Mouse (Mus musculus) mouse embryonic stem cell (cell line): ENCODE measurements around the gene Mmp11.

ENCODE experiments used
- in situ Hi-C, 2 experiments: fragments of 300-500 bp; cut with MboI; formaldehyde crosslinking; loops; 1 replicate in 1 of 2; 3 replicates in 1 of 2; pipeline ENCODE4 v1.14.3; 2019 to 2020; ENCODE audit warnings: low sequenced_read_pairs in 2 of 2, low pct_unique_long_range_greater_than_20kb in 1 of 2, mixed read lengths in 1 of 2; ENCODE audit not compliant: unreplicated experiment in 1 of 2

The Mmp11 gene

DNA sequence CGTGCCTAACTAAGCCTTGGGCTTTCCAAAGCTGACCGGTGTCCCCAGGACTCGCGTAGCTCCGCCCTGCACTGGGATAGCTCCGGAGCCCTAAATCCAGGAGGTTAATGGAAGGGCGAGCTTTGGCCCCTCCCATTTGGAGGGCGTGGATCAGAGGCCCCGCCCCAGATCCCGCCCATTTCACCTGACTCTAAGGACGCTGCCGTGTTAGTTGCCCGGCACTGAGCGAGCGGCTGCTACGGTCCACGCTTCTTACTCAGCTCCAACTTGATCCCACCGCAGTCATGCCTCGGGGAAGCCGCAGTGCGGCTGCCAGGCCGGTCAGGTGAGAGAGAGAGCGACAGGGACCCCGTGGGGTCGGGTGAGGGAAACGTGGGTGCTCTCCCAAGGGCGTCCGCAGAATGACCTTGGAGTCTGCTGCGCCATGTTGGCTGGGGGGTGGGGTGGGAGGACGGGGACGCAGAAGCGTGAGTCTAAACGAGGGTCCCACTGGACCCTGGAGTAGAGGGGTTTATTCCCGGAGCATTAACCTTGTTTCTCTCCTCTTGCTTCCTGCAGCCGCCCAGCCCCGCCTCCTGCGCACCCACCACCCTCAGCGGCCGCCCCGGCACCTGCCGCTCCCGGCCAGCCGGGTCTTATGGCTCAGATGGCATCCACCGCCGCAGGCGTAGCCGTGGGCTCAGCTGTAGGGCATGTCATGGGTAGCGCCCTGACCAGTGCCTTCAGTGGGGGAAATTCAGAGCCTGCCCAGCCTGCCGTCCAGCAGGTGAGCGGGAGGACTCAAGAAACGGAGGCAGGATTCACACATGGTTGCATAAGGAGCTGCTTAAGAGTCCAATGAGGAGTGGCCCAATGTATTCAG is at the start of gene Mmp11:
Gene Mmp11, minus strand, starts transcription at position 817 of the 862 bp plus-strand sequence.
- in situ Hi-C loops = loop anchor here in 1 of 2 experiments (5.0 kb wide), 1 partner anchor 64 kb away; no protein-coding TSS in a partner anchor

DNA sequence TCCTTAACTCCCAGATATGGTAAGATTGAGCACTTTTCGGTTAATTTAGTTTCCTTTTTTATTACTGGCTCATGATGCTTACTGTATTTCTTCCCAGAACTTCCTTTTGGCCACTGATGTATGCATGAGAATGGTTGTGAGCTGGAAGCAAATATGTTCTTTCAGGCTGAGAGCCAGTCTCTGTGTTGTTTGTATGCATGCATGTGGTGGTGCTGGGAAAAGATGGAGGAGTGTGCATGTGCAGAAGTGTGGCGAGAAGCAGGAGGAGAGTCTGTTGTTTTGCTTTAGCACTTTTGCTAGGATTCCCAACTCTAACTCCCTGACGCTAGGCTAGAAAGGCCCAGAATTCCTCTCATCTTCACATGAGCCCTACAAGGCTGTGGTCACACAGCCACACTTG is 43.1 kb upstream of the Mmp11 start:
- in situ Hi-C loops = loop anchor here in 1 of 2 experiments (10.0 kb wide), 1 partner anchor 225 kb away; no protein-coding TSS in a partner anchor

DNA sequence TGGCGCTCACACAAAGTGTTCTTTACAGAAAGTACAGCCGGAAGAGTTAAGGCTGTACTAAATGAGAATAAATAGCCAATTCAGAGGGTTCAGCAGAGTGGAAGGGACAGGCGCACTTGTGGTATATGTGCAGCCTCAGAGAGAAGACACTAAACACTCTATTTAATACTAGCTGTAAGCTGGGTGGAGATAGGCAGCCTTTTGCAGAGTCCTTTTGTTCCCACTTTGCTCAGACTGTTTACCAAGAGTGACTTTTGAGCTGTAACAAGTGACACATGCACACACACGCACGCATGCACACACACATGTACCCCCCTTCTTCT is 42.5 kb upstream of the Mmp11 start:
- in situ Hi-C loops = loop anchor here in 1 of 2 experiments (10.0 kb wide), 1 partner anchor 226 kb away; no protein-coding TSS in a partner anchor

- in situ Hi-C loops = loop anchor here in 1 of 2 experiments (10.0 kb wide), 1 partner anchor 227 kb away; no protein-coding TSS in a partner anchor
These were observed 42.0 kb upstream of the Mmp11 start for GRCm38 (mm10) chr10:75978119-75978834.

- in situ Hi-C loops = loop anchor here in 1 of 2 experiments (10.0 kb wide), 1 partner anchor 230 kb away; no protein-coding TSS in a partner anchor
These were observed 38.9 kb upstream of the Mmp11 start for GRCm38 (mm10) chr10:75975216-75975615.

DNA sequence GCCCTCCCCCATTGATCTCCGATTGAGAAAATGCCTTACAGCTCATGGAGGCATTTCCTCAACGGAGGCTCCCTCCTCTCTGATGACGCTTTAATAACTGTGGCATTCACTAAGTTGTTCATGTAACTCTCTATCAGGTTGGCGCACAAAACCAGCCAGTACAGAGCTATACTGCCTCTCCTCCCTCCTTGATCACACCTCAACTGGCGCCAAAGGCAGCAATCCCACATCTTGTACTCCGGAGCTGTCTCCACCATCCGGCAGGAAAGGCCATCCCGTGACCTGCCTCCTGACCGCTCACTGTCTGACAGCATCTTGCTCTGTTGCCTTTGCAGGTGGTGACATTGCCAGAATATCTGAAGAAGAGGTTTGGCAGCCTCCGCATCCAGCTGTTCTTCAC is 37.5 kb upstream of the Mmp11 start:
- in situ Hi-C loops = loop anchor here (10.0 to 25.0 kb wide), 3 partner anchors 231 to 387 kb away; partner anchors contain the start of gene Ggt5 (in 1 of the 2)

DNA sequence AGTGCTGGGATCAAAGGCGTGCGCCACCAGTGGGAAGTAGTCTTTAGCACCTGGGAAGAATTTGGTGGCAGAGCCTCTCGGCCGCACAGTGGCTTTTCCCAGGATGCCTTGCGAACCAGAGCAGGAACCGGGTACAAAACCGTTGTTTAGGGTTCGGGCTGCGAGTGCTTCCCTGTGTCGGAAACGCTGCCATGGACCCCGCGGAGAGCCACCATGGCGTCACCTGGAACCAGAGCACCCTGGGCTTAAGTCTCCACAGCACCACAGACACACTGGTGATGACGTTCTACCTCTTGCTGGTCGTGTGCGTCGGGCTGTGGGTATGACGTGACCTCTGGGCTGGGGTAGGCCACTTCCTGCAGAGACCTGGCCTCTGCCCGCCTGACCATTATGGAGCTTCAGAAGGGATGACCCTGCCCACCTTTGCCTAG is 18.1 kb upstream of the Mmp11 start, which contains the start of gene Gm5134:
Gene Gm5134, plus strand, starts transcription at position 134 of the 431 bp plus-strand sequence.
- in situ Hi-C loops = loop anchor here (5.0 to 25.0 kb wide), 4 partner anchors 67 to 367 kb away; partner anchors contain the start of gene Ggt5 (in 1 of the 2)

- in situ Hi-C loops = loop anchor here (5.0 to 25.0 kb wide), 4 partner anchors 64 to 364 kb away; partner anchors contain the start of gene Ggt5 (in 1 of the 2)
These were observed 15.2 kb upstream of the Mmp11 start for GRCm38 (mm10) chr10:75951424-75952050.

DNA sequence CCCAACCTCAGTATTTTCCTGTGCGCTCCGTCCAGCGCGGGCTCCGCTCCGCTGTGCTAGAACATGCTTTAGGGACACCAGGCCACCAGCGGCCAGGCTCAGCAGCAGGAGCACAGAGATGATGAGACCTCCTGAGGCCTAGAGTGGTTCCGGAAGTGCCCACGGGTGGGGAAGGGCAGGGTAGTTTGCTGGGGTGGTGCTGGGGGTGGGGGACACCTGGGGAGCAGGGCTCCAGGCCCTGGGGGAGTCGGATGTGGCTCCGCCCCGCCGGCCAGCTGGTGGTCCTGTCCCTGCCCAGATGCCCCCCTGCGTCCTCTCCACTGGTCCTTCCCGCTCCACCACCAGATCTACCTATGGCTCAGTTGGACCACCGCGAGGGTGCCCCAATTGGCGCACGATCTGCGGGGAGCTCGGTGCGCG is 14.5 kb upstream of the Mmp11 start:
- in situ Hi-C loops = loop anchor here (5.0 to 25.0 kb wide), 4 partner anchors 64 to 364 kb away; partner anchors contain the start of gene Ggt5 (in 1 of the 2)

- in situ Hi-C loops = loop anchor here (5.0 to 25.0 kb wide), 4 partner anchors 62 to 362 kb away; partner anchors contain the start of gene Ggt5 (in 1 of the 2)
These were observed 13.1 kb upstream of the Mmp11 start for GRCm38 (mm10) chr10:75949053-75950045.

DNA sequence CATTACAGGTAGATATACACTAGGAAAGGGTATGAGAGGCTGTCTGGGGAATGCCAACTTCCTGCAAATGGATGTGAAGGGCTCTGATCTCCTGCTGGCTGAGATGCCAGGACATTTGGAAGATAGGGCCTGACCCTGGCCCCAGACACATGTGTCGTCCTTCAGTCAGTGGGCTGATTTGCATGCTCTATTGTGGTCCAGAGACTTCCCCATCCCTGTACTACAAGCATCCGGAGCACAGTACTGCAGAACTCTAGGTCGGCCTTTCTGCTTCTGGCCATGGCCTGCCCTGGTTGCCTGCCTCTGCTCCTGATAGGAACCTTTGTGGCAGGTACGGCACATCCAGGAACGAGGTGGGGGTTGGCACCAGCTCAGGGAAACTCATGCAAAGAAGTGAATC is 11.8 kb upstream of the Mmp11 start:
- in situ Hi-C loops = no loop called here

- in situ Hi-C loops = no loop called here
These were observed 9.6 kb upstream of the Mmp11 start for GRCm38 (mm10) chr10:75945896-75946295.

DNA sequence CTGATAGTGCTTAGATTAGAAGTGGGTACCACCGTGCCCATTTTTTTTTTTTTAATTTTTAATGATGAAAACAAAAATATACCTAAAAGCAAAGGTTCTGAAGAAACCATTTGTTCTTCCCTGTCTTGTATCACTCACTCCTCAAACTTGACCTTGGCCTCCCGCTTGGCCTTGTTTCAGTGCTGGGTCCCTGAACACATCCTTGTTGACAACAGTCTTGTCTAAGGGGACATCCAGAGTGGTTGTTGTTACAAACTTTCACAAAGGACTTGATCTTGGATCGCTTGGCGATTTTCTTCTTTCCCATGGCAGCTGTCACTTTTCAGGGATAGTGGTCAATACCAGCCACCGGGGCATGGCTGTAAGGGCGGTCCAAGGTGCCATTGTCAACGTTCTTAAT is 8.9 kb upstream of the Mmp11 start:
- in situ Hi-C loops = no loop called here

- in situ Hi-C loops = no loop called here
These were observed 7.9 kb upstream of the Mmp11 start for GRCm38 (mm10) chr10:75944066-75944772.

DNA sequence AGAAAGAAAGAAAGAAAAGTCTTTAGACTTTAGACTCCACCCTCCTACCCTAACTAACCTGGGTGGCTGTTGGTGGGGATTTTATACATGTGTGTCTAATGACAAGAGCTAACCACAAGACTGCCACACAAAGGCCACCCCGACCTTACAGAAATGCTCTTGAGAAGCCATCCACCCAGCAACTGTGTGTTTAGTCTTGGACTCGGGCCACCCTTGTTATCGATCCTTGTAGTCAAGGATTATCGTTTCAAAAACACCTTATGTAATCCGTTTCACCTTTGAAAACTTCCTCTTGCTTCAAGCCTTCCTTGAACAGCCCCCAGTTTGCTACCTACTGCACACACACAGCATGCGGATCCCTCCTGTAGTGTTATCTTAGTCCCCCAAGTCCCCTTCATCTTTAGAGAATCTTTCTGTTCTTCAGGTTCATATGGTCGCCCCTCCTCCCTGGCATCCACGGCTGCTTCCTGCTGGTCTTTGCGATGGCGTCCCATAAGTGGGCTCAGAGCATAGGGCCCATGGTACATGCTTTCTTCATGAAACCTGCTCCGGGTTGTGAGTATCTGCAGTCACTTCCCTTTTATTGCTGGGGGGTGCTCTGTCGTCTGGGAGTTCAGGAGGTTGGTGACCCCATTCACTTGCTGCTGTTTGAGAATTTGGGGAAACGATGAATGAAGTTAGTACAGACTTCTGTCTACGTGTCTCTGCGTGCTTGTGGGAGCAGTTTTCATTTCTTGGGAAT is 6.6 kb upstream of the Mmp11 start, which contains the start of gene Vpreb3:
Gene Vpreb3, plus strand, starts transcription at position 322 of the 742 bp plus-strand sequence.
- in situ Hi-C loops = no loop called here
